Mouse (Mus musculus) C2C12 (cell line): ENCODE results near the gene Nav3. TPM values are rescaled to one million over a fixed set of nuclear protein-coding genes. Genes with fewer than 3 reads are reported as not detected.

Experiments used
- H3K27me3 ChIP-seq: one replicate; pipeline ENCODE4 v1.6.1; 2011; ENCODE audit not compliant: control insufficient read depth, insufficient read depth, insufficient read length
- H3K36me3 ChIP-seq: one replicate; pipeline ENCODE4 v1.6.1; 2011; ENCODE audit not compliant: control insufficient read depth, insufficient read depth
- H3K4me3 ChIP-seq: one replicate; pipeline ENCODE4 v1.5.1; 2011; ENCODE audit warnings: mild to moderate bottlenecking, control low read depth; ENCODE audit not compliant: poor library complexity, insufficient read depth, severe bottlenecking
- H3K79me2 ChIP-seq: one replicate; pipeline ENCODE4 v1.6.1; 2011; ENCODE audit not compliant: control insufficient read depth, insufficient read depth
- H3K79me3 ChIP-seq: one replicate; pipeline ENCODE4 v1.6.1; 2011; ENCODE audit warnings: low read depth, control low read depth
- H3ac ChIP-seq: one replicate; pipeline ENCODE3; 2011; ENCODE audit warnings: low read depth; ENCODE audit not compliant: control insufficient read depth, insufficient read length
- CEBPB ChIP-seq: IDR thresholded peaks from one replicate; pipeline ENCODE4 v1.6.1; 2011; ENCODE audit warnings: low read depth, mild to moderate bottlenecking, control low read depth, moderate library complexity
- CTCF ChIP-seq: IDR thresholded peaks from one replicate; pipeline ENCODE4 v1.5.1; 2011; ENCODE audit not compliant: control insufficient read depth, insufficient read depth, insufficient read length
- FOSL1 ChIP-seq: IDR thresholded peaks from one replicate; pipeline ENCODE4 v1.8.0; 2011; ENCODE audit warnings: mild to moderate bottlenecking, low read length; ENCODE audit not compliant: poor library complexity, insufficient read depth, severe bottlenecking
- MAX ChIP-seq: IDR thresholded peaks from one replicate; pipeline ENCODE4 v1.6.1; 2011; ENCODE audit warnings: mild to moderate bottlenecking, control low read depth
- MYOD1 ChIP-seq: IDR thresholded peaks from one replicate; pipeline ENCODE4 v1.6.1; 2011; ENCODE audit warnings: low read depth; ENCODE audit not compliant: control insufficient read depth, insufficient read length
- MYOG ChIP-seq: IDR thresholded peaks from one replicate; pipeline ENCODE4 v1.6.1; 2011; ENCODE audit not compliant: control insufficient read depth, insufficient read length; ENCODE audit errors: extremely low read depth
- USF1 ChIP-seq: IDR thresholded peaks from one replicate; pipeline ENCODE4 v1.6.1; 2011; ENCODE audit warnings: low read depth, mild to moderate bottlenecking, control low read depth, moderate library complexity
- polyA plus RNA-seq: library from polyadenylated mRNA; unstranded; fragments of >200 nt; fragmentation: generic; extraction: Trizol; gene quantifications from one replicate; pipeline ENCODE4 v1.2.1, GENCODE M21; 2012; ENCODE audit warnings: missing spikeins

Gene Nav3
- polyA plus RNA-seq, 1 experiment, result 5.0 TPM

- H3K79me2 ChIP-seq, result no peaks in the 10 kb centered on the region
- H3K27me3 ChIP-seq, result no peaks in the 10 kb centered on the region
- H3K79me3 ChIP-seq, result no peaks in the 10 kb centered on the region
- no peak overlapping the region for H3K4me3 ChIP-seq
- TF ChIP-seq FOSL1 (no peak), MYOG (no peak), MAX (no peak), USF1 (no peak), CTCF (no peak), MYOD1 (no peak), CEBPB (no peak)
- H3ac ChIP-seq, result no peak overlapping the region
- H3K36me3 ChIP-seq, result no peaks in the 10 kb centered on the region
Observed at GRCm38 (mm10) chr10:110429578-110429977, 26.4 kb downstream of the Nav3 start.

DNA sequence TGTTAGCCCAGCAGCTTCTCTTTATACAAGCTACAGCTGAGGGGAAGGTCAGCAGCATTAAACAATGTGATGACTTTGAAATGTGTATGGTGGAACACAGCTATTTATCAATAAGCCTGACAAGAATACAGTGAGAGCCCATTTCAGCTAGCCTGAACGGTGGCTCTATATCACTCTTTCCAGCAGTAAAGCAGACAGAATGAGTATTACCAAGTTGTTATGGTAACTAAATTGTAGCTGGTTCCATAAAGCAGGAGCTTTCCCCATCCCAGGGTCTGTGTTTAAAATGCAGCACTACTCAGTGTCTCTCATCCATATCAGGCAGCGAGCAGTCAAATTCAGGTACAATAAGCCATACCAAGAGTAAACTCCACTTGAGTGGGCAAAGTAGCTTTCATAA lies 27.0 kb downstream of the Nav3 start:
- no peaks in the 10 kb centered on the region for H3K27me3 ChIP-seq
- H3K79me3 ChIP-seq, result no peaks in the 10 kb centered on the region
- no peak overlapping the region for H3ac ChIP-seq
- no peaks in the 10 kb centered on the region for H3K36me3 ChIP-seq
- no peak for TF ChIP-seq USF1
- TF ChIP-seq MAX, result no peak
- no peak for TF ChIP-seq CEBPB
- no peak for TF ChIP-seq MYOD1
- TF ChIP-seq MYOG, result no peak
- H3K79me2 ChIP-seq, result no peaks in the 10 kb centered on the region
- no peak overlapping the region for H3K4me3 ChIP-seq

DNA sequence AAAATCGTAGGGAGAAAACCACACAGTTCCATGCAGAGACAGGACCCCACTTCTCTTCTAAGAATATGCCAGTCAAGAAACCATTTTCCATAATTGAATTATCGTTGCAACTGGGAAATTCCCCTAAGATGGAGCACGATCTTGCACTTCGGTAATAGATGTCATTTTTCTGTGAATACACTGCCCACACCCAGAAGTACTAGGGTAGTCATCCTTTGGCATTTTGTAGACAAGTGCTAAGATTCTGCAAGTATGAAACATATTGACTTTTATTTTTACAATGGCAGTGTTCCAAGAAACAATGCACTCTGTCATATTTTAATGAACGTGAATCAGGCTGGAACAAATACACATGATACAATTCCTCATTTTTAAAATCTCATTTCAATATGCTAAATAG lies 34.5 kb downstream of the Nav3 start:
- H3K79me3 ChIP-seq, result no peaks in the 10 kb centered on the region
- H3K27me3 ChIP-seq, result no peaks in the 10 kb centered on the region
- no peak for TF ChIP-seq MAX
- TF ChIP-seq CTCF, result no peak
- TF ChIP-seq FOSL1, result no peak

DNA sequence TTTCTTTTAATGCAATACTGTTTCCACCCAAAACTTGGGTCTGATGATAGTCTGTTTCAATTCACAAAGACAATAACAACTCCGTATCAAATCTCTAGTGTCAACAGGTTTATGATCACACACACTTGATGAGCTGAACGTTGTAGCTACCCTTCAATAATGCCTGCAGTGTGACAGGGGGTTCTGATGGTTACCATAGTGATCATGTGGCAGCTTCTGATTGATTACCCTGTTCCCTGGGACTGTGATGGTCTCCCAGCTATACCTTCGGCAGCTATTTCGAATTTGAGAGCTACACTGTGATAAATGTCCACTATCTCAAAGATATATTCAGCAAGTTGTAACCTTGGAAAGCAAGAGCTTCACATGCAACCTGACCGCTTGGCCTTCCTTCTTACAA lies 39.0 kb downstream of the Nav3 start:
- no peak overlapping the region for H3K4me3 ChIP-seq

More for the DNA sequence above, 34.5 kb downstream of the Nav3 start:
- Histone ChIP-seq H3ac (no peak overlapping the region), H3K36me3 (no peaks in the 10 kb centered on the region), H3K79me2 (no peaks in the 10 kb centered on the region), H3K4me3 (no peak overlapping the region)

GRCm38 (mm10) chr10:110415624-110416023 lies 40.4 kb downstream of the Nav3 start:
- no peak for TF ChIP-seq MAX
- TF ChIP-seq MYOG, result no peak
- no peak for TF ChIP-seq CEBPB
- no peak for TF ChIP-seq FOSL1
- no peak for TF ChIP-seq USF1
- TF ChIP-seq MYOD1, result no peak
- no peak for TF ChIP-seq CTCF
- H3ac ChIP-seq, result no peak overlapping the region
- H3K36me3 ChIP-seq, result no peaks in the 10 kb centered on the region
- H3K27me3 ChIP-seq, result no peaks in the 10 kb centered on the region
- no peaks in the 10 kb centered on the region for H3K79me2 ChIP-seq
- H3K4me3 ChIP-seq, result no peak overlapping the region
- H3K79me3 ChIP-seq, result no peaks in the 10 kb centered on the region

More for the DNA sequence above, 39.0 kb downstream of the Nav3 start:
- no peaks in the 10 kb centered on the region for H3K79me2 ChIP-seq
- no peak overlapping the region for H3ac ChIP-seq
- no peaks in the 10 kb centered on the region for H3K79me3 ChIP-seq
- no peaks in the 10 kb centered on the region for H3K27me3 ChIP-seq
- TF ChIP-seq USF1 (no peak), CTCF (no peak), MAX (no peak), MYOD1 (no peak), CEBPB (no peak), FOSL1 (no peak), MYOG (no peak)
- no peaks in the 10 kb centered on the region for H3K36me3 ChIP-seq

DNA sequence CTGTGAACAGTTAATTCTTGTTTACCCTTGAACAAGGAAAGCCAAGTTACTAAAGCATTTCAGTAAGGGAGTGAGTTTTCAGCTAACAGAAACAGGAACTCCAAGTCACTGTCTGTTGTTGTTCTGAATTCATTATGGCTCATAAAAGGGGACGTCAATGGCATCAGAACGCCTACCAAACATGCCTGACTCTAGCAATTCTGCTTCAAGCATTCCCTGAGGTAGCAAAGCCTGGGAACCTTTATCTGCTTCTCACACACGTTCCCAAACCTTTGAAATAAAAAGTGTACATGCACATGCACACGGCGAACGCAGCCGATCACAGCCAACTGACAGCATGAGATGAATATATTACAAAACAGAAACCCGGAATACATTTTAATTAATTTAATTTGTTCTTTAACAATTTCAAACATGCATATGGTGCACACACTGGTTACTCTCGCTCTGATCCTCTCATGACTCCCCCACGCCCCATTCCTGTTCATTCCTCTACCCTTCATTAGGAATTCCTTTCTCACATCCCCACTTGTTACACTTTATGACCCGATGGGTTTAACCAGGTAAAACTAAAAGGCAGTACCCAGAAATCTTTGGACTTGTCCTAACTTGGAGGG lies 42.6 kb downstream of the Nav3 start:
- no peaks in the 10 kb centered on the region for H3K27me3 ChIP-seq

More for the DNA sequence above, 42.6 kb downstream of the Nav3 start:
- no peaks in the 10 kb centered on the region for H3K36me3 ChIP-seq
- no peak overlapping the region for H3ac ChIP-seq
- H3K79me3 ChIP-seq, result no peaks in the 10 kb centered on the region
- H3K79me2 ChIP-seq, result no peaks in the 10 kb centered on the region
- no peak overlapping the region for H3K4me3 ChIP-seq
- TF ChIP-seq USF1, result no peak
- TF ChIP-seq FOSL1, result no peak
- no peak for TF ChIP-seq MYOD1
- no peak for TF ChIP-seq CEBPB
- TF ChIP-seq CTCF, result no peak
- no peak for TF ChIP-seq MAX
- no peak for TF ChIP-seq MYOG
